Mouse (Mus musculus) thymus, adult 2 months (tissue): Measurements from ENCODE around the gene Gm21293.
"Not testable (repeated sequence)": the region's sequence is repeated elsewhere in the genome, so short reads cannot be mapped to it uniquely, and the experiment has no call there.

Experiments used
- CTCF ChIP-seq: fragments of 200-500 bp; IDR thresholded peaks from 2 replicates; pipeline ENCODE4 v1.5.1; 2012; ENCODE audit warnings: mild to moderate bottlenecking, control low read depth, low read length, moderate library complexity, borderline replicate concordance; ENCODE audit not compliant: control insufficient read depth, poor library complexity, insufficient read depth; ENCODE audit errors: extremely low read depth
- POLR2A ChIP-seq: fragments of 200-500 bp; IDR thresholded peaks from 2 replicates; pipeline ENCODE4 v1.6.1; 2012; ENCODE audit warnings: mild to moderate bottlenecking, low read length, control low read depth, moderate library complexity; ENCODE audit not compliant: control insufficient read depth, poor library complexity, insufficient read depth; ENCODE audit errors: extremely low read depth

GRCm38 (mm10) chr10:104151197-104151596, 8.4 kb downstream of the Gm21293 start, which contains the start of gene Gm6763:
- TF ChIP-seq POLR2A, CTCF: not testable (repeated sequence)
